In the genomic region with DNA sequence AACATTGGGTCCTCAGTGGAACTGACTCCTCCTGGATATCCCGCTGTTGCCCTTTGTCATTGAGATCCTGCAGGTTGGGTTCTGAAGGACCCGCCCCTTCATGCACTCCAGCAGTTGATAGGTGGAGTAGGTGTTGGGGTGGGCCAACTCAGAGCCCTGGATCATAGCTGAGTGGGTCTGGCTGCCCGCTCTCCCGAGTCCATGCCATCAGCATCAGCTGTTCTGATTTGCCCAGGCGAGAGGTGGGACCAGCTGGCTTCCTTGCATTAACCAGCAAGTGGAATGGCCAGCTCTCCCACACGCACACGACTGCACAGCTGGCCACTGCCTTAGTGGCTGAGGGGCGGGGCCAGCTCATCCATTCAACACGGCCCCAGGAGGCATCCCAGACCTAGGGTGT, we compare ENCODE assay signal across 21 mouse cellular contexts. TPM values are rescaled to one million over a fixed set of nuclear protein-coding genes. Genes with fewer than 3 reads are reported as not detected.
DNase-seq lines count a peak whose midpoint lies in the region; ATAC-seq and TF ChIP-seq lines count a peak whose summit lies in the region.
"Had no signal": no experiment of that assay in that cellular context is flagged by ENCODE, and none has a peak within 500 bp of the region (broad histone marks: within the 10 kb centered on the region; RNA-seq: fewer than 3 reads in every experiment).

No protein-coding gene starts in this region.

- TF ChIP-seq CTCF in E14TG2a.4 (conservative IDR thresholded peaks at IDR 0.05; ENCODE audit: low read length) = no peak

- H3K4me2 ChIP-seq in kidney, embryonic 15.5 days = no peak overlapping the region
- no peak overlapping the region for H3K4me2 ChIP-seq in embryonic facial prominence, embryonic 11.5 days (ENCODE audit: low read depth, low read length)
- no peak overlapping the region for H3K4me2 ChIP-seq in forebrain, embryonic 15.5 days (replicated peaks)

- H3K36me3 ChIP-seq in kidney, embryonic 15.5 days = no peaks in the 10 kb centered on the region
- peaks cover 3% of the 10 kb centered on the region; the same call in 1 of the 2 replicates for H3K36me3 ChIP-seq in E14TG2a.4 (ENCODE audit: insufficient read depth, low read length)
- H3K36me3 ChIP-seq in embryonic facial prominence, embryonic 11.5 days (replicated peaks; ENCODE audit: control insufficient read depth, insufficient read depth, low read depth, low read length) = no peaks in the 10 kb centered on the region
- H3K36me3 ChIP-seq in forebrain, embryonic 15.5 days = no peaks in the 10 kb centered on the region

- H3K27me3 ChIP-seq in kidney, embryonic 15.5 days = no peaks in the 10 kb centered on the region
- no peaks in the 10 kb centered on the region for H3K27me3 ChIP-seq in E14TG2a.4 (ENCODE audit: insufficient read depth, low read length)
- H3K27me3 ChIP-seq in embryonic facial prominence, embryonic 11.5 days (ENCODE audit: control insufficient read depth, insufficient read depth, low read length) = no peaks in the 10 kb centered on the region
- no peaks in the 10 kb centered on the region for H3K27me3 ChIP-seq in forebrain, embryonic 15.5 days
- H3K27me3 ChIP-seq: CH12.LX had no signal

- DNase-seq in embryo, embryonic 10.5 days (ENCODE audit: low spot score) = peak; percentile 12
- no peak for DNase-seq in embryo, embryonic 10 days (ENCODE audit: low spot score)
- DNase-seq in kidney, adult 9 months = no peak
- no peak for DNase-seq in embryonic facial prominence, embryonic 11.5 days (ENCODE audit: low spot score)
- DNase-seq in layer of hippocampus, postnatal 10 days (ENCODE audit: low spot score in 2 of 2) = no peak
- DNase-seq: adrenal gland, adult 8-10 months; cerebellum, adult 11-12 months; gastrocnemius, postnatal 14 days; heart, postnatal 10 days; kidney, adult 11 months; lung, adult 18-20 months; thymus, postnatal 14 days had no signal

- H3K4me1 ChIP-seq in kidney, embryonic 15.5 days = peaks cover 6% of the 10 kb centered on the region
- peaks cover 81% of the 10 kb centered on the region for H3K4me1 ChIP-seq in E14TG2a.4 (replicated peaks; ENCODE audit: low read depth, low read length)
- H3K4me1 ChIP-seq in embryonic facial prominence, embryonic 11.5 days (ENCODE audit: control insufficient read depth, insufficient read depth, low read length) = no peaks in the 10 kb centered on the region
- H3K4me1 ChIP-seq in forebrain, embryonic 15.5 days = peaks cover 5% of the 10 kb centered on the region

- WGBS in kidney, embryonic 15.5 days = 33% methylated on average over 9 of the region's 9 CpGs
- 23% methylated on average over 9 of the region's 9 CpGs for WGBS in embryonic facial prominence, embryonic 11.5 days
- WGBS in forebrain, embryonic 15.5 days = 28% methylated on average over 9 of the region's 9 CpGs

- ATAC-seq in kidney, embryonic 15.5 days (replicated peaks; ENCODE audit: low FRiP score) = peak; percentile 27; the same call in 1 of the 2 replicates
- 0 out of 2 replicates have a peak, but pooled peaks have one; percentile 12 for ATAC-seq in embryonic facial prominence, embryonic 11.5 days (replicated peaks; ENCODE audit: insufficient number of reproducible peaks, low FRiP score, low TSS enrichment, low read depth)
- ATAC-seq in forebrain, embryonic 15.5 days (replicated peaks) = no peak
- ATAC-seq: forebrain, embryonic 16.5 days; midbrain, embryonic 16.5 days had no signal

- H3K9me3 ChIP-seq in kidney, embryonic 15.5 days (replicated peaks) = no peaks in the 10 kb centered on the region
- no peaks in the 10 kb centered on the region for H3K9me3 ChIP-seq in E14TG2a.4 (ENCODE audit: low read length)
- no peaks in the 10 kb centered on the region for H3K9me3 ChIP-seq in embryonic facial prominence, embryonic 11.5 days (replicated peaks; ENCODE audit: control insufficient read depth, low read length)
- H3K9me3 ChIP-seq in forebrain, embryonic 15.5 days = no peaks in the 10 kb centered on the region

- H3K4me3 ChIP-seq in kidney, embryonic 15.5 days (replicated peaks) = no peak overlapping the region
- H3K4me3 ChIP-seq in E14TG2a.4 (replicated peaks; ENCODE audit: low read length) = peak overlapping the region; percentile 59
- no peak overlapping the region for H3K4me3 ChIP-seq in embryonic facial prominence, embryonic 11.5 days (ENCODE audit: low read depth, low read length)
- no peak overlapping the region for H3K4me3 ChIP-seq in forebrain, embryonic 15.5 days
- H3K4me3 ChIP-seq: erythroblast, embryonic 14.5 days; layer of hippocampus, adult 2 months had no signal

- H3K9ac ChIP-seq in kidney, embryonic 15.5 days = no peak overlapping the region
- no peak overlapping the region for H3K9ac ChIP-seq in embryonic facial prominence, embryonic 11.5 days (replicated peaks; ENCODE audit: low read length)
- H3K9ac ChIP-seq in forebrain, embryonic 15.5 days (replicated peaks) = no peak overlapping the region

- no peak overlapping the region for H3K27ac ChIP-seq in kidney, embryonic 15.5 days
- no peak overlapping the region for H3K27ac ChIP-seq in embryonic facial prominence, embryonic 11.5 days (replicated peaks; ENCODE audit: low read depth, low read length)
- H3K27ac ChIP-seq in forebrain, embryonic 15.5 days (replicated peaks) = no peak overlapping the region
- H3K27ac ChIP-seq: layer of hippocampus, adult 2 months; macrophage had no signal

RNA-seq across cellular contexts. Expression of a gene that starts 5.0 kb away (rescaled TPM):
- polyA plus RNA-seq in kidney, embryonic 15.5 days (2015; fragmentation: Nextera tagmentation; extraction: Ambion mirVana) = 47.7 and 48.9 TPM in 2 replicates
- polyA plus RNA-seq in embryonic facial prominence, embryonic 11.5 days (2014; fragmentation: Nextera tagmentation; extraction: Ambion mirVana) = 71.8 and 104 TPM in 2 replicates
- polyA plus RNA-seq in forebrain, embryonic 15.5 days (2015; fragmentation: Nextera tagmentation; extraction: Ambion mirVana) = 62.5 and 67.4 TPM in 2 replicates
- 10 to 100 TPM; 64.2 to 68.3 TPM for total RNA-seq in layer of hippocampus, postnatal 10 days (2021)
